Mouse (Mus musculus): ENCODE measurements around the gene N4bp2.

DNA sequence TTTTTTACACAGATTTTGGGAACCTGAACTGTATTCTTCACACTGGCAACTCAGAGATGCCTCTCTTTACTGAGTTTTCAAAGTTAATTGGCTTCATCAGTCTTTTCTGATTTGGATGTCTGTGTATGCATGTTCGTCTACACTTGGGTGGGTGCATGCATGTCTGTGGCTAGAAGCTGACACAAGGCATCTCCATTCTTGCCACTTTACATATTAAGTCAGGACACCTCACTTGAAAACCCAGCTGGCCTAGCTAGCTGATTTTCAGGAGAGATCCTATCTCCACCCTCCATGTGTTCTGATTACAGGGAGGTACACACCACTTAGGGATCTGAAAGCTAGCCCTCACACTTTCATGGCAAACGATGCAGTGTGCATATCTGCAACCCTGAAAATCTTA lies 2.7 kb upstream of the N4bp2 start:
- TF ChIP-seq CEBPB (IDR thresholded peaks at IDR 0.05; ENCODE audit: low read depth) (no peak), CTCF (IDR thresholded peaks at IDR 0.05; ENCODE audit: control insufficient read depth, insufficient read depth, insufficient read length) (no peak)

All from C2C12 (cell line).